Mouse (Mus musculus): Measurements from ENCODE around the gene Ulk4.

DNA sequence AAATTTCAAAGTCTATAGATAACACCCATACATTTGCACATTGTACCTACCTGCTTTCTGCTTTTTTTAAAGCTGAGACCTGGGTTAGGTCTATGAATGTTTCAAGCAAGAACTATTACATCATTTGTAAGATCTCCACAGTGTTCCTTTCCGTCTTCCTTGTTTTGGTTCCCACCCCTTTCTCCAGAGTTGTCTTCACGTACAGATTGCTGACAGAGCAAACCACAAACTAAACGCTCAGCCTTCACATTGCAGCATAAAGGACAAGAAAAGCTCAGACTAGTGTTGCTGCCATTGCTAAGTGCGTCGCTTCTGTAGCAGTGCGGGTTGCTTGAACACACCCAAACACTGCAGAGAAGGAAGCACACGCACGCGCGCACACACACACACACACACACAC, 11.7 kb downstream of the Ulk4 start:
- TF ChIP-seq TBP (IDR thresholded peaks at IDR 0.05; ENCODE audit: low read depth, low read length): no peak
- no peak for TF ChIP-seq CTCF (IDR thresholded peaks at IDR 0.05 in 2 of 3, conservative IDR thresholded peaks at IDR 0.05 in 1 of 3; ENCODE audit: control insufficient read depth in 1 of 3, insufficient read depth in 1 of 3, low read depth in 2 of 3, low read length in 3 of 3, poor library complexity in 1 of 3, severe bottlenecking in 1 of 3)
- no peak for TF ChIP-seq NELFE (IDR thresholded peaks at IDR 0.05; ENCODE audit: low read depth, low read length)
- no peak for TF ChIP-seq ZC3H11A (IDR thresholded peaks at IDR 0.05; ENCODE audit: low read depth, low read length)
- no peak for TF ChIP-seq POLR2A (IDR thresholded peaks at IDR 0.05; ENCODE audit: control insufficient read depth in 1 of 2, insufficient read depth in 1 of 2, low read depth in 1 of 2, low read length in 2 of 2, poor library complexity in 1 of 2)
- TF ChIP-seq CHD1 (IDR thresholded peaks at IDR 0.05; ENCODE audit: low read depth, low read length): no peak
